19 mouse cellular contexts compared by ENCODE assay signal in the genomic region with DNA sequence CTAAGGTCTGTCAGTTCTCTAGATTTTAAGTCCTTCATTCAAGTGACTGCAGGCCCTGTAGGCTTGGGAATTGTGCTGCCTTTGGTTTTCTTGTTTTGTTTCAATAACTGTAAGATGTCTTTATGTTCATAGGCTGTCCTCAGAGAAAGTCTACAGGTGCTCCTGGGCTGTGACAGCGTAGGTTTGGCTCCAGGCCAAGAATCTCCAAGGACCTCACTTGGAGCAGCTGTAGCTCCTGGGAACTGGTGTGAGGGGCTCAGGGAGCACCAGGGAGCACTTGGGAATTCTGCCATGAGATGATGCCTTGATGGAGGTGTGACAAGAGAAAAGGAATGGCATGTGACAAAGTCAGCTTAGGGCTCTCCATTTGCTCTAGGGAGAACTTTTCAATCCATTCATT.
"Had no signal": no experiment of that assay in that cellular context is flagged by ENCODE, and none has a peak within 500 bp of the region (broad histone marks: within the 10 kb centered on the region; RNA-seq: fewer than 3 reads in every experiment).

No protein-coding gene starts in this region.

- ATAC-seq: midbrain, embryonic 13.5 days; midbrain, embryonic 16.5 days had no signal

- H3K9ac ChIP-seq: liver, embryonic 13.5 days; midbrain, embryonic 13.5 days; neural tube, embryonic 13.5 days had no signal

- DNase-seq: kidney, adult 11 months; layer of hippocampus, postnatal 36 days; liver, embryonic 13.5 days; lung, adult 2 months; lung, postnatal 10 days; lung, postnatal 36 days; retina, postnatal 1 day; right cerebral cortex, postnatal 25 days; spleen, adult 18-20 months; thymus, adult 18-20 months; thymus, postnatal 36 days had no signal

- H3K9me3 ChIP-seq: liver, embryonic 13.5 days; megakaryocyte, embryonic 14.5 days; midbrain, embryonic 10.5 days; midbrain, embryonic 13.5 days; neural tube, embryonic 13.5 days had no signal

- H3K4me3 ChIP-seq: left cerebral cortex, adult 2 months; liver, embryonic 13.5 days; megakaryocyte, embryonic 14.5 days; midbrain, embryonic 10.5 days; midbrain, embryonic 13.5 days; myocyte; neural tube, embryonic 13.5 days had no signal

- H3K36me3 ChIP-seq: liver, embryonic 13.5 days; midbrain, embryonic 10.5 days; midbrain, embryonic 13.5 days; neural tube, embryonic 13.5 days had no signal

- H3K27me3 ChIP-seq: liver, embryonic 13.5 days; megakaryocyte, embryonic 14.5 days; midbrain, embryonic 13.5 days; neural tube, embryonic 13.5 days had no signal

- H3K4me1 ChIP-seq: liver, embryonic 13.5 days; megakaryocyte, embryonic 14.5 days; midbrain, embryonic 10.5 days; midbrain, embryonic 13.5 days; neural tube, embryonic 13.5 days had no signal

- H3K27ac ChIP-seq: kidney, postnatal 0 days; left cerebral cortex, adult 2 months; liver, embryonic 13.5 days; midbrain, embryonic 10.5 days; midbrain, embryonic 13.5 days; neural tube, embryonic 13.5 days had no signal

- H3K4me2 ChIP-seq: liver, embryonic 13.5 days; midbrain, embryonic 13.5 days; neural tube, embryonic 13.5 days had no signal
